Mouse (Mus musculus) neural tube, embryonic 11.5 days (tissue): Measurements from ENCODE around the gene Uvrag. TPM values are rescaled to one million over a fixed set of nuclear protein-coding genes. Genes with fewer than 3 reads are reported as not detected.
"Not testable (repeated sequence)": the region's sequence is repeated elsewhere in the genome, so short reads cannot be mapped to it uniquely, and the experiment has no call there.

Source experiments
- ATAC-seq: fragments of 200-750 bp; cut with Nextera tagmentation; 2 replicates; pipeline ENCODE4 v1.8.0; 2017; ENCODE audit warnings: moderate number of reproducible peaks, mild to moderate bottlenecking, moderate TSS enrichment, moderate library complexity; ENCODE audit not compliant: insufficient read depth, low FRiP score, low TSS enrichment
- DNase-seq: peaks from one replicate; pipeline ENCODE4 v3.0.0-alpha.2; 2015; ENCODE audit warnings: low spot score
- H3K27ac ChIP-seq: fragments of 300-500 bp; sonication (generic); 2 replicates; pipeline ENCODE4 v1.5.1; 2014; ENCODE audit warnings: low read depth, mild to moderate bottlenecking, low read length
- H3K27me3 ChIP-seq: fragments of 300-500 bp; sonication (generic); 2 replicates; pipeline ENCODE4 v1.6.1; 2014; ENCODE audit warnings: mild to moderate bottlenecking, low read length, mixed read lengths; ENCODE audit not compliant: control insufficient read depth, insufficient read depth
- H3K36me3 ChIP-seq: fragments of 300-500 bp; sonication (generic); 2 replicates; pipeline ENCODE4 v1.6.1; 2014; ENCODE audit warnings: mild to moderate bottlenecking, low read length, moderate library complexity, mixed read lengths; ENCODE audit not compliant: control insufficient read depth, insufficient read depth
- H3K4me1 ChIP-seq: fragments of 300-500 bp; sonication (generic); 2 replicates; pipeline ENCODE4 v1.6.1; 2014; ENCODE audit warnings: low read length, mixed read lengths; ENCODE audit not compliant: control insufficient read depth, insufficient read depth
- H3K4me2 ChIP-seq: fragments of 300-500 bp; sonication (generic); 2 replicates; pipeline ENCODE4 v1.6.1; 2014; ENCODE audit warnings: low read depth, mild to moderate bottlenecking, moderate library complexity
- H3K4me3 ChIP-seq: fragments of 300-500 bp; sonication (generic); 2 replicates; pipeline ENCODE4 v1.5.1; 2014; ENCODE audit warnings: low read depth, low read length
- H3K9ac ChIP-seq: fragments of 300-500 bp; sonication (generic); 2 replicates; pipeline ENCODE4 v1.6.1; 2014; ENCODE audit warnings: mild to moderate bottlenecking, low read length
- H3K9me3 ChIP-seq: fragments of 300-500 bp; sonication (generic); 2 replicates; pipeline ENCODE4 v1.6.1; 2016; ENCODE audit warnings: low read length; ENCODE audit not compliant: control insufficient read depth
- WGBS: fragments of 180-500 bp; shearing (Covaris S2); extraction: QIAGEN DNeasy Blood & Tissue Kit; methylation state at CpG from one replicate; pipeline ENCODE4 v1.1.7; 2014; 5-methylcytosine and 5-hydroxymethylcytosine counted together
- polyA plus RNA-seq: library from polyadenylated mRNA; unstranded; fragments of >200 nt; fragmentation: Nextera tagmentation; extraction: Ambion mirVana; gene quantifications from 2 replicates; pipeline ENCODE4 v1.2.1, GENCODE M21; 2014

Uvrag gene
- polyA plus RNA-seq, 1 experiment from 2014 or later, result 12.0 TPM

- no peaks in the 10 kb centered on the region for H3K4me1 ChIP-seq
- ATAC-seq (no peak), DNase-seq (no peak)
- no peak overlapping the region for H3K4me2 ChIP-seq
- no peak overlapping the region for H3K4me3 ChIP-seq
- H3K9me3 ChIP-seq, result no peaks in the 10 kb centered on the region
- no peaks in the 10 kb centered on the region for H3K36me3 ChIP-seq
- 67% methylated on average over 4 of the region's 4 CpGs for WGBS
- H3K27me3 ChIP-seq, result no peaks in the 10 kb centered on the region
- H3K27ac ChIP-seq, result no peak overlapping the region
- H3K9ac ChIP-seq, result no peak overlapping the region
Observed at GRCm38 (mm10) chr7:98974590-98974989, 166.4 kb downstream of the Uvrag start.

- no peak for DNase-seq
- H3K27me3 ChIP-seq, result no peaks in the 10 kb centered on the region
- no peaks in the 10 kb centered on the region for H3K4me1 ChIP-seq
- H3K27ac ChIP-seq, result no peak overlapping the region
- 91% methylated on average over 5 of the region's 5 CpGs for WGBS
- H3K4me3 ChIP-seq, result no peak overlapping the region
- H3K4me2 ChIP-seq, result no peak overlapping the region
- no peaks in the 10 kb centered on the region for H3K9me3 ChIP-seq
- ATAC-seq, result no peak
- H3K36me3 ChIP-seq, result no peaks in the 10 kb centered on the region
- H3K9ac ChIP-seq, result no peak overlapping the region
Observed at GRCm38 (mm10) chr7:98970721-98971120, 170.2 kb downstream of the Uvrag start.

DNA sequence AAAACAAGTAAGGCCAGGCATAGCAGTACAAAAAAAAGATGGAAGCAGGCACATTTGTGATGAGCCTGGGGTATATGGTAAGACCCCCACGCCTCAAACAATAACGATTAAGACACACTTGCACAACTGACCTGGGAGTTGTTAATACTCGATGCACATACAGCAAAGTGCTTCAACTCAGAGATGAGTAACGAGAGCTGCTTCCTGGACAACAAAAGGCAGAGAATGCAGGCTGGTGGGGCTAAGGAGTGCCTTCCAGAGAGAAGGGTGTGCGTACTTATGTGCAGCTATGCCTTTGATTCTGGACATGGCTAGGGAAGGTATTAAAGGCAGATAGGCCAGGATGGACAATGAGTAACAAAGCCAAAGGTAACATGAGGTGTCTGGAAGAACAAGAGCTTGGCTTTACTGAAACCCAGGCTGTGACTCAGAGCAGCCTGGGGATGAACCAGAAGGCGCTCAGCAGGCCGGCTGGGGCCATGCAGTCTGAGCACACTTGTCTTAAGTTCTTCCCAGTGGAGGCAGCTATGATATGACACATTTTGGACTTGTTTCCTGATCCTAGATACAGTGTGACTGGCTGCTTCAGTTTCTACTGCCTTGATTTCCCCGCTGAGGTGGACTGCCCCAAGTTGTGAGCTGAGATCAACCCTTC, 172.1 kb downstream of the Uvrag start:
- H3K4me1 ChIP-seq, result no peaks in the 10 kb centered on the region
- H3K9me3 ChIP-seq, result no peaks in the 10 kb centered on the region
- H3K27me3 ChIP-seq, result no peaks in the 10 kb centered on the region
- H3K4me3 ChIP-seq, result no peak overlapping the region
- no peaks in the 10 kb centered on the region for H3K36me3 ChIP-seq
- no peak for DNase-seq
- H3K27ac ChIP-seq, result no peak overlapping the region
- 76% methylated on average over 8 of the region's 8 CpGs for WGBS
- no peak overlapping the region for H3K9ac ChIP-seq
- no peak overlapping the region for H3K4me2 ChIP-seq
- no peak for ATAC-seq

GRCm38 (mm10) chr7:98968082-98968674, 172.8 kb downstream of the Uvrag start:
- 21% methylated on average over 16 of the region's 16 CpGs for WGBS
- no peaks in the 10 kb centered on the region for H3K36me3 ChIP-seq
- no peak for DNase-seq
- H3K9me3 ChIP-seq, result no peaks in the 10 kb centered on the region
- H3K4me1 ChIP-seq, result no peaks in the 10 kb centered on the region
- H3K27ac ChIP-seq, result no peak overlapping the region
- H3K4me3 ChIP-seq, result no peak overlapping the region
- no peak overlapping the region for H3K9ac ChIP-seq
- H3K4me2 ChIP-seq, result no peak overlapping the region
- H3K27me3 ChIP-seq, result no peaks in the 10 kb centered on the region
- ATAC-seq, result no peak

DNA sequence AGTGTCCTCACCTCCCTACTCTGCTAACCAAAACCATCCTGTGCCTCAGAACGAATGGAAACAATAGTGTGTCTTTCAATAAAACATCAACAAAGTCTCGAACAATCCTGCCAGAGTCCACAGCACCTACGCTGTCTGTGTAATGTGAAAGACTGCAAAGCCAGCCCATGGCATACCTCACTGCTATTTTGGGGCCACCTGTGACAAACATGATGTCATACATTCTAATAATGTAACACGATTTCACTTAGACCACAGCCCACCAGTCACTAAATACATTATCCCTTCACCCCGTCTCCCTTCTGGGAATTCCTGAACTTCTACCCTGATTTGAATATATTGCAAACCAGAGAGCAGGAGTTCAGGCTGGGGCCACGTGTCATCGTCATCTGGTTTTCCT, 173.3 kb downstream of the Uvrag start:
- no peak overlapping the region for H3K27ac ChIP-seq
- peaks cover 1% of the 10 kb centered on the region; the same call in 1 of the 2 replicates for H3K4me1 ChIP-seq
- H3K4me3 ChIP-seq, result no peak overlapping the region
- ATAC-seq, result no peak
- no peak overlapping the region for H3K9ac ChIP-seq
- no peaks in the 10 kb centered on the region for H3K27me3 ChIP-seq
- no peaks in the 10 kb centered on the region for H3K9me3 ChIP-seq
- no peak overlapping the region for H3K4me2 ChIP-seq
- H3K36me3 ChIP-seq, result no peaks in the 10 kb centered on the region
- WGBS, result 61% methylated on average over 7 of the region's 7 CpGs
- DNase-seq, result no peak

DNA sequence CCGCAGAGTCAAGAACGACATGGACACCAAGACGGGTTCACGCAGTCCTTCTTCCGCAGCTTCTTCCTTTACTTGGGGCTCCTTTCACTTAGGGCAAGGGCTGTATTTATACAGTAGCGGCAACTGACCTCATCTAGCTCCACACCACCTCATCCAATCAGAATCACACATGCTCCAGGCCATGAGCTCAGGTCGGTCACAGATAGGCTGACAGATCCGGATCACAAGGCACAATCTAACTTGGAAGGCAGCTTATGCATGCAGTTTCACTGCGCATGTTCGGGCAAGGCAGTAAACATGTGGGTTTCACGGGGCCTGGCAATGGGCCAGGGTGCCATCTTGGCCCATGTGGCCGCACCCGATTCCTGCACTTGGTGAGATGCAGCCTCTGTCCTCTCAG, 177.4 kb downstream of the Uvrag start:
- not testable (repeated sequence) for ATAC-seq, H3K4me1 ChIP-seq, H3K9ac ChIP-seq, H3K27me3 ChIP-seq, H3K9me3 ChIP-seq, H3K27ac ChIP-seq, H3K36me3 ChIP-seq, H3K4me3 ChIP-seq, H3K4me2 ChIP-seq, DNase-seq
- WGBS, result 92% methylated on average over 13 of the region's 13 CpGs

GRCm38 (mm10) chr7:98962547-98963311, 178.2 kb downstream of the Uvrag start:
- DNase-seq (peak; percentile 80), ATAC-seq (peak; percentile 55; the same call in 1 of the 2 replicates)
- Histone ChIP-seq H3K4me2 (no peak overlapping the region), H3K36me3 (no peaks in the 10 kb centered on the region), H3K9me3 (no peaks in the 10 kb centered on the region), H3K9ac (no peak overlapping the region), H3K4me1 (peaks cover 7% of the 10 kb centered on the region; the same call in 1 of the 2 replicates), H3K4me3 (no peak overlapping the region), H3K27me3 (no peaks in the 10 kb centered on the region), H3K27ac (no peak overlapping the region)
- 31% methylated on average over 13 of the region's 13 CpGs for whole genome bisulfite sequencing

DNA sequence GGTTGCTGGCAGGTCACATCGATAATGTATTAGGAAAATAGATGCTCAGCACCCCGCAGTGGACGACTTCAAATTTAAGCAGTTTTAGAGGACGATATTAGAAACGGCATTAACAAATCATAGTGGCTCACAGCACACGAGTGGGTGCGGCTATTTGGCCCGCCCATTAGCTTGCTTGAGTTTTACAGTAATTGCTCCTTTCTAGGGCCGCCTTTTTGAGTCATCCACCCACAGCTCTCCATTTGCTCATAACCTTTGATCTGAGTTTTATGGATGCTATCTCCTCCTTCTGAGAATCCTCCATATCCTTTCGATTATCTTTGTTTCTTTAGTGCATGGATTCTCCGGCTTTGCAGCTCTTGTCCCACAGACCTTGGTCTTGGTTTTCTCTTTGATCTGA, 178.9 kb downstream of the Uvrag start:
- no peaks in the 10 kb centered on the region for H3K36me3 ChIP-seq
- DNase-seq (no peak), ATAC-seq (no peak)
- H3K9ac ChIP-seq, result no peak overlapping the region
- no peak overlapping the region for H3K4me3 ChIP-seq
- no peaks in the 10 kb centered on the region for H3K9me3 ChIP-seq
- H3K27me3 ChIP-seq, result no peaks in the 10 kb centered on the region
- H3K4me1 ChIP-seq, result peaks cover 7% of the 10 kb centered on the region; the same call in 1 of the 2 replicates
- 65% methylated on average over 11 of the region's 11 CpGs for WGBS
- no peak overlapping the region for H3K4me2 ChIP-seq
- H3K27ac ChIP-seq, result no peak overlapping the region
